Mouse (Mus musculus): ENCODE measurements around the gene Per1.
"Not testable (repeated sequence)": the region's sequence is repeated elsewhere in the genome, so short reads cannot be mapped to it uniquely, and the experiment has no call there.

Per1 gene

GRCm38 (mm10) chr11:69078805-69079438, 16.1 kb upstream of the Per1 start:
- no peak for ATAC-seq (ENCODE audit: insufficient number of reproducible peaks, low FRiP score, low TSS enrichment)

GRCm38 (mm10) chr11:69080102-69080854, 14.7 kb upstream of the Per1 start:
- no peak for ATAC-seq (ENCODE audit: insufficient number of reproducible peaks, low FRiP score, low TSS enrichment)

GRCm38 (mm10) chr11:69080855-69081222, 14.2 kb upstream of the Per1 start:
- no peak for ATAC-seq (ENCODE audit: insufficient number of reproducible peaks, low FRiP score, low TSS enrichment)

- no peak for ATAC-seq (ENCODE audit: insufficient number of reproducible peaks, low FRiP score, low TSS enrichment)
Observed at GRCm38 (mm10) chr11:69081613-69082012, 13.4 kb upstream of the Per1 start.

GRCm38 (mm10) chr11:69085608-69086007, 9.4 kb upstream of the Per1 start:
- ATAC-seq (ENCODE audit: insufficient number of reproducible peaks, low FRiP score, low TSS enrichment): no peak

- no peak for ATAC-seq (ENCODE audit: insufficient number of reproducible peaks, low FRiP score, low TSS enrichment)
Observed at GRCm38 (mm10) chr11:69086390-69086789, 8.6 kb upstream of the Per1 start.

GRCm38 (mm10) chr11:69087082-69087481, 7.9 kb upstream of the Per1 start:
- ATAC-seq (ENCODE audit: insufficient number of reproducible peaks, low FRiP score, low TSS enrichment): no peak

GRCm38 (mm10) chr11:69087597-69087996, 7.4 kb upstream of the Per1 start:
- no peak for ATAC-seq (ENCODE audit: insufficient number of reproducible peaks, low FRiP score, low TSS enrichment)

GRCm38 (mm10) chr11:69088103-69088855, 6.7 kb upstream of the Per1 start, which contains the start of gene Vamp2:
Gene Vamp2 (plus strand): TSS chr11:69088490.
- ATAC-seq (ENCODE audit: insufficient number of reproducible peaks, low FRiP score, low TSS enrichment): peak; percentile 70; the same call in 1 of the 2 replicates

GRCm38 (mm10) chr11:69088856-69089615, 6.0 kb upstream of the Per1 start:
- ATAC-seq (ENCODE audit: insufficient number of reproducible peaks, low FRiP score, low TSS enrichment): peak; percentile 37; the same call in 1 of the 2 replicates

- ATAC-seq (ENCODE audit: insufficient number of reproducible peaks, low FRiP score, low TSS enrichment): no peak
Observed at GRCm38 (mm10) chr11:69089616-69090290, 5.3 kb upstream of the Per1 start.

GRCm38 (mm10) chr11:69090367-69090766, 4.7 kb upstream of the Per1 start:
- ATAC-seq (ENCODE audit: insufficient number of reproducible peaks, low FRiP score, low TSS enrichment): no peak

GRCm38 (mm10) chr11:69091566-69092385, 3.2 kb upstream of the Per1 start:
- ATAC-seq (ENCODE audit: insufficient number of reproducible peaks, low FRiP score, low TSS enrichment): no peak

GRCm38 (mm10) chr11:69092386-69092751, 2.6 kb upstream of the Per1 start:
- no peak for ATAC-seq (ENCODE audit: insufficient number of reproducible peaks, low FRiP score, low TSS enrichment)

GRCm38 (mm10) chr11:69092871-69093270, 2.1 kb upstream of the Per1 start:
- ATAC-seq (ENCODE audit: insufficient number of reproducible peaks, low FRiP score, low TSS enrichment): no peak

- ATAC-seq (ENCODE audit: insufficient number of reproducible peaks, low FRiP score, low TSS enrichment): not testable (repeated sequence)
Observed at GRCm38 (mm10) chr11:69093856-69094255, 1.2 kb upstream of the Per1 start.

GRCm38 (mm10) chr11:69095511-69096231, 654 bp downstream of the Per1 start:
- ATAC-seq (ENCODE audit: insufficient number of reproducible peaks, low FRiP score, low TSS enrichment): no peak

GRCm38 (mm10) chr11:69096360-69096986, 1.5 kb downstream of the Per1 start:
- no peak for ATAC-seq (ENCODE audit: insufficient number of reproducible peaks, low FRiP score, low TSS enrichment)
